Mouse (Mus musculus): ENCODE results near the gene C2cd4b. TPM values are rescaled to one million over a fixed set of nuclear protein-coding genes. Genes with fewer than 3 reads are reported as not detected.
"Not testable (repeated sequence)": the region's sequence is repeated elsewhere in the genome, so short reads cannot be mapped to it uniquely, and the experiment has no call there.

The C2cd4b gene
- polyA plus RNA-seq, 1 experiment from 2014 or later, result 0.16 TPM

DNA sequence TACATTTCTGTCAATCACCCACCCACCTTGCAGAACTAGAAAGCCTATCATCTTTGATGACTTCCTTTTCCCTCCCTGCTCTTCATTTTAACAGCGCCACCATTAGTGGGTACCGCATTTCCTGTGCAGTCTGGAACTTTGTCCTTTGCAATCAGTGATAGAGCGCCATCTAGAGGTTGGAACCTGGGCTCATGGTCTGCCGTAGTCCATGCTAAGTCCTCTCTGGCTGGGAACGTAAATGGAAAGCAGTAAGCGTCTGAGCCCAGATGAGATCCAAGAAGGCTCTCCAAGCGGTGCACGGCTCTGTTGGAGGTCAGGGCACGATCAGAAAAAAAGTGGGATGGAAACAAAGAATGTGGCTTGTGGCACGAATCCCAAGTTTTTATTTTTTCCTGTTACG, 23.8 kb upstream of the C2cd4b start:
- no peak overlapping the region for H3K9ac ChIP-seq (ENCODE audit: low read length)
- no peak for ATAC-seq (ENCODE audit: low read depth)
- H3K9me3 ChIP-seq (ENCODE audit: control insufficient read depth, low read length), result no peaks in the 10 kb centered on the region
- H3K4me2 ChIP-seq (ENCODE audit: low read depth, low read length), result no peak overlapping the region
- H3K4me3 ChIP-seq (ENCODE audit: low read length), result no peak overlapping the region
- WGBS, result 38% methylated on average over 11 of the region's 11 CpGs
- H3K27me3 ChIP-seq (ENCODE audit: control insufficient read depth, insufficient read depth, low read depth, low read length), result no peaks in the 10 kb centered on the region
- no peak overlapping the region for H3K27ac ChIP-seq (ENCODE audit: low read length)
- no peaks in the 10 kb centered on the region for H3K36me3 ChIP-seq (ENCODE audit: control insufficient read depth, insufficient read depth, low read length)
- no peaks in the 10 kb centered on the region for H3K4me1 ChIP-seq (replicated peaks; ENCODE audit: control insufficient read depth, insufficient read depth, low read length)

DNA sequence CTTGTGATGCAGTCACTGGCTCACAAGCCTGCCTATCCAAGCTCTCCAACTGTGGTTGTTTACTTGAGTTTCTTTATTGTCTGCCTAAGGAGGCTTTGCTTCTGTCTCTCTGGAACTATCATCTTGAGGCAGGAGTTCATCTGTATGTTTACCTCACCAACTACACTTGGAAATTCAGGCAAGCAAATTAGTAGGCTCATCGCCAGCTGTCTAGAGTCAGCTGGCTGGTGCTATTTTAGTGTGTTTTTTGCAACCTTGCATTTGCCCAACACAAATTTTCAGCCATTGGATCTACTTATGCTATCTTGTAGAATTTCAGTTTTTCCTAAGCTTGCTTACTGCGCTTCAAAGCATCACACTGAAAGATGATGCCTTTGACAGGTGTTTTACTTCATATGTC, 18.0 kb upstream of the C2cd4b start:
- Histone ChIP-seq H3K27me3 (ENCODE audit: control insufficient read depth, insufficient read depth, low read depth, low read length) (no peaks in the 10 kb centered on the region), H3K9me3 (ENCODE audit: control insufficient read depth, low read length) (no peaks in the 10 kb centered on the region), H3K4me1 (replicated peaks; ENCODE audit: control insufficient read depth, insufficient read depth, low read length) (no peaks in the 10 kb centered on the region), H3K4me3 (ENCODE audit: low read length) (no peak overlapping the region), H3K4me2 (ENCODE audit: low read depth, low read length) (no peak overlapping the region), H3K36me3 (ENCODE audit: control insufficient read depth, insufficient read depth, low read length) (no peaks in the 10 kb centered on the region), H3K27ac (ENCODE audit: low read length) (no peak overlapping the region), H3K9ac (ENCODE audit: low read length) (no peak overlapping the region)
- ATAC-seq (ENCODE audit: low read depth), result no peak
- 81% methylated on average over 2 of the region's 2 CpGs for WGBS

DNA sequence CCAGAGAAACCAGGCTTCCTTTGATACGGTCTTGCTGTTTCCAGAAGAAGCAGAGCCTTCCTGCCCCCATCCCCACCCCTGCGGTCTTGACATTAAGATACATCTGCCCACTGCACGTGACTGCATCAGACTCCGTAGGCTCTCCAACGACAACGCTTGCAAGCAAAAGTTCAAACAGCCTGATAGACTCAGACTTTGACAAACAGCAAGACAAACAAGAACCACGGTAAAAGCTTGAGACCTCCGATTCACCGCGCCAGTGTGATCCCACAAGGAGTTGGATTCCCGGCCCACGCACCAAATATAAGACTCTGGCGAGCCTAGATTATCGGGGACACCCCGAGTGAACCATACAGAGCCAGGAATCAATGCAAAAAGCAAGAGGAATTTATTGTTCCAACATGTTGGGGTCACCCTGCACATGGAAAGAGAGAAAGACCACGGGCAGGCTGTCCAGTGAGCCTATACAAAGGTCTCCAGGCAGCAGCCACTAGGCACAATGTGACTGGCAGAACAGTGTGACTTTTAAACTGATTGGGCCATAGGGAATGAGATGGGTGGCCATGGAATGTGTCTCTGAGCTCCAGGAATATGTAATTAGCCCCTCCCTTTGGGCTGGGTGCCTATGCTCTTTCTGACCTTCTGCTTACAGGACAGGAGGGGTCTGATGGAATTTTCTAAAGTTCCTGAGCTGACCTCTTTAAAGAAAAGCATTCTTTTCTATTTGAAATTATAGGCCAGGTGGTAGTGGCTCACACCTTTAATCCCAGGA, 5.6 kb upstream of the C2cd4b start:
- H3K4me3 ChIP-seq (ENCODE audit: low read length), result no peak overlapping the region
- H3K4me1 ChIP-seq (replicated peaks; ENCODE audit: control insufficient read depth, insufficient read depth, low read length), result no peaks in the 10 kb centered on the region
- H3K4me2 ChIP-seq (ENCODE audit: low read depth, low read length), result no peak overlapping the region
- H3K9me3 ChIP-seq (ENCODE audit: control insufficient read depth, low read length), result no peaks in the 10 kb centered on the region
- H3K9ac ChIP-seq (ENCODE audit: low read length), result no peak overlapping the region
- no peak overlapping the region for H3K27ac ChIP-seq (ENCODE audit: low read length)
- H3K27me3 ChIP-seq (ENCODE audit: control insufficient read depth, insufficient read depth, low read depth, low read length), result no peaks in the 10 kb centered on the region
- WGBS, result 66% methylated on average over 16 of the region's 16 CpGs
- ATAC-seq (ENCODE audit: low read depth), result no peak
- H3K36me3 ChIP-seq (ENCODE audit: control insufficient read depth, insufficient read depth, low read length), result no peaks in the 10 kb centered on the region

DNA sequence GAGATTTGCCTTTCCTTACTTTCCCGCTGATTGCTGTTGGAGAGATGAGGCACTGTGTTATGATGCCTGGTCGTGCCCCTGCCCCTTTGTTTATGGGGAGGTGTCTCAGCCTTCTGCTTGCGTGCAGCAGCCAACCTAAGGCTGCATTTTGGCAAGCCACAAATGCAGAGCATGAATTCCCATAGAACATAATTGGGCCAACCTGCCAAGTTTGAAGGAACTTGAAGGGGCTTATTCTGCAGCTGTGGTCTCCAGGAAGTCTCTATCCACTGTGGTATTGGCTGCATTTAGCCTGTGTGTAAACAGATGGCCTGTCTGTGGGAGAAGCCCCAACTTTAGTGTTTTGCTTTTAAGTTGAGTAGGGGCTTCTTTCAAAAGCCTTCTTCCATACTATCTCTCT, 4.5 kb upstream of the C2cd4b start:
- ATAC-seq (ENCODE audit: low read depth), result no peak
- peaks cover 9% of the 10 kb centered on the region for H3K27me3 ChIP-seq (ENCODE audit: control insufficient read depth, insufficient read depth, low read depth, low read length)
- no peak overlapping the region for H3K4me2 ChIP-seq (ENCODE audit: low read depth, low read length)
- no peaks in the 10 kb centered on the region for H3K4me1 ChIP-seq (replicated peaks; ENCODE audit: control insufficient read depth, insufficient read depth, low read length)
- H3K9me3 ChIP-seq (ENCODE audit: control insufficient read depth, low read length), result no peaks in the 10 kb centered on the region
- no peaks in the 10 kb centered on the region for H3K36me3 ChIP-seq (ENCODE audit: control insufficient read depth, insufficient read depth, low read length)
- 58% methylated on average over 3 of the region's 3 CpGs for WGBS
- H3K4me3 ChIP-seq (ENCODE audit: low read length), result no peak overlapping the region
- H3K9ac ChIP-seq (ENCODE audit: low read length), result no peak overlapping the region
- no peak overlapping the region for H3K27ac ChIP-seq (ENCODE audit: low read length)

DNA sequence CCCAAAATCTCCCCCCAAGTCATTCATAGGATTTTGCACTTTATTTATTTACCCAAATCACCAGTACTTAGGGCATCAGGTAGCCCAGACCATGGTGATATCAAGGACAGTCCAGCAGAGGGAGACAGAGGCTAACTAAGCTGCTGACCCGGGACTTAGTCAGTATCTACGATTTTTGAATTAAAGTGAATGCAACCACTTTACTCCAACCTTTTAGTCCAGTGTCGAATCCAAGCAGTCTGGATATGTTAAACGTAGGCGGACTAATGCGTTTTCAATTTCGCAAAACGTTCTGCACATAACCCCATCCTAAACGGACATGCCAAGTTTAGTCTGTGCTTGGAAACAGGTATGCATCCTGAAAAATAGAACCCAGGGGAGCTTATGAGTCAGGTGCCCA, 551 bp upstream of the C2cd4b start:
- Histone ChIP-seq H3K4me2 (ENCODE audit: low read depth, low read length) (peak overlapping the region; percentile 90), H3K36me3 (ENCODE audit: control insufficient read depth, insufficient read depth, low read length) (no peaks in the 10 kb centered on the region), H3K27ac (ENCODE audit: low read length) (no peak overlapping the region), H3K4me1 (replicated peaks; ENCODE audit: control insufficient read depth, insufficient read depth, low read length) (0 out of 2 replicates have a peak, but pooled peaks cover 3% of the 10 kb centered on the region), H3K27me3 (ENCODE audit: control insufficient read depth, insufficient read depth, low read depth, low read length) (peaks cover 17% of the 10 kb centered on the region), H3K9me3 (ENCODE audit: control insufficient read depth, low read length) (0 out of 2 replicates have a peak, but pooled peaks cover 2% of the 10 kb centered on the region), H3K9ac (ENCODE audit: low read length) (no peak overlapping the region), H3K4me3 (ENCODE audit: low read length) (peak overlapping the region; percentile 64)
- WGBS, result 4% methylated on average over 9 of the region's 9 CpGs
- peak; percentile 66 for ATAC-seq (ENCODE audit: low read depth)

DNA sequence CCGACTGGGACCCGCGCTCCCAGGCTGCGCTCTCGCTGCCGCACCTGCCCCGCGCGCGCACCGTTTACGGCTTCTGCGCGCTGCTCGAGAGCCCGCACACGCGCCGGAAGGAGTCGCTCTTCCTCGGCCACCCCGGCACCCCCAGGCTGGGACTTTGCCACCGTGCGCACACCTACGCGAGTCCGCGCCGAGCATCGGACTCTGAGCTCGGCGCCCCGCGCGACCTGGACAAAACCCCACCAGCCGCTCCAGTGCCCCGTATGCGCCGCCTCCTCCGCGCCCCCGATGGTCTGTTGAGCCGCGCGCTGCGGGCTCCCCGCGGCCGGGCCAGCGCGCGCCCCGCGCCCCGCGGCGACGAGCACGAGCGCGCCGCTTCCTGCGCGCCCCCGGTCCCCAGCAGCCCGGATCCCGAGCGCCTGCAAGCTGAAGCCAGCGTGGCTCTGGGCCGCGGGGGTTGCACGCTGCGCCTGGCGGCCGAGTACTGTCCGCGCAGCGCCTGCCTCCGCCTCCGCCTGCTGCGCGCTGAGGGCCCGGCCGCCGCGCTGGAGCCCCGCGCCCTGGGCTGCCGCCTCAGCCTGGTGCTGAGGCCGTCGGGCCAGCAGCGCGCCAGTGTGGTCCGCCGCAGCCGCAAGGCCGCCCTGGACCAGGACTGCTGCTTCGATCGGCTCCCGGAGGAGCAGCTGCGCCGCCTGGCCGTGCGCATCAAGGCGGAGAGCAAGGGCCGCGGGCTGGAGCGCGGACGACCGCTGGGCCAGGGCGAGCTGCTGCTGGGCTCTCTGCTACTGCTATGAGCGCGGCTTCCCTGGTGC, 923 bp downstream of the C2cd4b start:
- WGBS, result under 1% methylated on average over 90 of the region's 114 CpGs
- not testable (repeated sequence) for H3K9me3 ChIP-seq (ENCODE audit: control insufficient read depth, low read length); H3K36me3 ChIP-seq (ENCODE audit: control insufficient read depth, insufficient read depth, low read length); H3K4me1 ChIP-seq (replicated peaks; ENCODE audit: control insufficient read depth, insufficient read depth, low read length)
- Histone ChIP-seq H3K4me3 (ENCODE audit: low read length) (peak overlapping the region; percentile 64), H3K27me3 (ENCODE audit: control insufficient read depth, insufficient read depth, low read depth, low read length) (peaks cover 17% of the 10 kb centered on the region), H3K27ac (ENCODE audit: low read length) (0 out of 2 replicates have a peak overlapping the region, but pooled peaks have one; percentile 10), H3K9ac (ENCODE audit: low read length) (peak overlapping the region; percentile 68), H3K4me2 (ENCODE audit: low read depth, low read length) (peak overlapping the region; percentile 90)
- peak; percentile 90 for ATAC-seq (ENCODE audit: low read depth)

DNA sequence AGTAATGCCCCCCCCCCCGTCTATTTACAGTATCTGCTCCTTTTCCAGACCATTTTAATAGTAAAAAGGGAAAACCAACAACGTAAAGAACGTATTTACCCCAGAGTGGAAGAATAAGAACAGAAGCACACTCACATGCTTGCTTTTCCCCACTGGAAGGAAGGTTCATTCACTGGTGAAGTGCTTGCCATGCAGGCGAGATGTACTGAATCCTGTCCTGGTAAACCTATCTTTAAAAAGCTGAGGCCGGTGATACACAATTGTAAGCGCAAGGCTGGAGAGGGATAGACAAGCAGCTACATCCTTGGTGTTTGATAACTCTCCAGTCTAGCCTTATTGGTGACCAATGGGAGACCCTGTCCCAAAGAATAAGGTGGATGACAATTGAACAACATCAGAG, 1.8 kb downstream of the C2cd4b start:
- Histone ChIP-seq H3K4me2 (ENCODE audit: low read depth, low read length) (peak overlapping the region; percentile 90), H3K9ac (ENCODE audit: low read length) (no peak overlapping the region), H3K27me3 (ENCODE audit: control insufficient read depth, insufficient read depth, low read depth, low read length) (peaks cover 17% of the 10 kb centered on the region), H3K4me1 (replicated peaks; ENCODE audit: control insufficient read depth, insufficient read depth, low read length) (0 out of 2 replicates have a peak, but pooled peaks cover 3% of the 10 kb centered on the region), H3K4me3 (ENCODE audit: low read length) (no peak overlapping the region; the same call in 1 of the 2 replicates), H3K36me3 (ENCODE audit: control insufficient read depth, insufficient read depth, low read length) (no peaks in the 10 kb centered on the region), H3K27ac (ENCODE audit: low read length) (no peak overlapping the region), H3K9me3 (ENCODE audit: control insufficient read depth, low read length) (0 out of 2 replicates have a peak, but pooled peaks cover 2% of the 10 kb centered on the region)
- 67% methylated on average over 6 of the region's 6 CpGs for WGBS
- ATAC-seq (ENCODE audit: low read depth), result no peak

DNA sequence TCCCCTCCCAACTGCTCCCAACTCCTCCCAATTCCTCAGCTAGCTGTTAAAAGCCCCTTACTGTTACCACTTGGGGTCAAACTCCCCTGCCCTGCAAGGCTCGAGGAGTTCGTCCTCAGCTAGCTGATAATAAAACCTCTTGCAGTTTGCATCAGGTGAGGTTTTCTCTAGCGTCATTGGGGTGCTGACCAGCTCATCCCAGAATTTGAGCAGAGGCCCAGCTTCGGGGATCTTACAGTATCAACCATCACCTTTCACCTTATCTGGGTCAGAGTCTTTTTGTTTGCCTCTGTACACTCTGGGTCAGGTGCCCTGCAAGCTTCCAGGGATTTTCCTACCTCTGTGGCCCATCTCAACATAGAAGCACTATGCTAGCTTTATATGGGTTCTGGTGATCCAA, 4.1 kb downstream of the C2cd4b start:
- 66% methylated on average over 4 of the region's 4 CpGs for WGBS
- H3K27me3 ChIP-seq (ENCODE audit: control insufficient read depth, insufficient read depth, low read depth, low read length), result peaks cover 17% of the 10 kb centered on the region
- H3K9ac ChIP-seq (ENCODE audit: low read length), result no peak overlapping the region
- H3K36me3 ChIP-seq (ENCODE audit: control insufficient read depth, insufficient read depth, low read length), result no peaks in the 10 kb centered on the region
- no peak overlapping the region for H3K27ac ChIP-seq (ENCODE audit: low read length)
- H3K4me3 ChIP-seq (ENCODE audit: low read length), result no peak overlapping the region
- ATAC-seq (ENCODE audit: low read depth), result no peak
- no peak overlapping the region for H3K4me2 ChIP-seq (ENCODE audit: low read depth, low read length)
- H3K4me1 ChIP-seq (replicated peaks; ENCODE audit: control insufficient read depth, insufficient read depth, low read length), result 0 out of 2 replicates have a peak, but pooled peaks cover 5% of the 10 kb centered on the region
- 0 out of 2 replicates have a peak, but pooled peaks cover 2% of the 10 kb centered on the region for H3K9me3 ChIP-seq (ENCODE audit: control insufficient read depth, low read length)

DNA sequence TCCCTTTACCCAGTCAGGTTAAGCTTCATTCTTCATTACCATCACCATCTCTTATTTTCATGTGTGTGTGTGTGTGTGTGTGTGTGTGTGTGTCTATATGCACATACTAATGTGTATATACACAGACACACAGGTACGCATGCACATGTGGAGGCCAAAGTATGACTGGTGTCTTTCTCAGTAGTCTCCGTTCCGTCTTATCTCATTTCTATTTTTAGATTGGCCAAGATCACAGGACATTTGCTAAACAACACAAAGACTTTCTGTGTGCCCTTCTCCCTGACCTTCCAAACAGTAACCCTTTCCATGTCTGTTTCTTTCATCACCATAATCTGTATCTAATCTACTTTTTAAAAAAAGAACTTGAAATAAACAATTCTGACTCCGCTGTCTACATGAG, 7.2 kb downstream of the C2cd4b start:
- Histone ChIP-seq H3K4me1 (replicated peaks; ENCODE audit: control insufficient read depth, insufficient read depth, low read length) (peaks cover 7% of the 10 kb centered on the region), H3K27me3 (ENCODE audit: control insufficient read depth, insufficient read depth, low read depth, low read length) (no peaks in the 10 kb centered on the region), H3K27ac (ENCODE audit: low read length) (no peak overlapping the region), H3K9ac (ENCODE audit: low read length) (no peak overlapping the region), H3K4me3 (ENCODE audit: low read length) (no peak overlapping the region), H3K4me2 (ENCODE audit: low read depth, low read length) (no peak overlapping the region), H3K9me3 (ENCODE audit: control insufficient read depth, low read length) (0 out of 2 replicates have a peak, but pooled peaks cover 2% of the 10 kb centered on the region), H3K36me3 (ENCODE audit: control insufficient read depth, insufficient read depth, low read length) (no peaks in the 10 kb centered on the region)
- 42% methylated on average over 4 of the region's 4 CpGs for WGBS
- ATAC-seq (ENCODE audit: low read depth), result no peak

All from lung, embryonic 16.5 days (tissue).